Mouse (Mus musculus) limb, embryonic 11.5 days (tissue): ENCODE results near the gene Gm815. TPM values are rescaled to one million over a fixed set of nuclear protein-coding genes. Genes with fewer than 3 reads are reported as not detected.

ENCODE experiments used
- ATAC-seq: fragments of 200-750 bp; cut with Nextera tagmentation; 2 replicates; pipeline ENCODE4 v1.8.0; 2017; ENCODE audit warnings: low read depth; ENCODE audit not compliant: insufficient number of reproducible peaks, low FRiP score, low TSS enrichment
- DNase-seq: peaks from one replicate; pipeline ENCODE4 v3.0.0-alpha.2; 2015; ENCODE audit warnings: low spot score
- H3K27ac ChIP-seq: fragments of 300-500 bp; sonication (generic); replicated peaks from 2 replicates; pipeline ENCODE4 v1.5.1; 2014; ENCODE audit warnings: low read depth, mild to moderate bottlenecking, low read length
- H3K27me3 ChIP-seq: fragments of 300-500 bp; sonication (generic); 2 replicates; pipeline ENCODE4 v1.6.1; 2014; ENCODE audit warnings: mild to moderate bottlenecking, low read length, mixed read lengths; ENCODE audit not compliant: control insufficient read depth, insufficient read depth
- H3K36me3 ChIP-seq: fragments of 300-500 bp; sonication (generic); 2 replicates; pipeline ENCODE4 v1.6.1; 2014; ENCODE audit warnings: mild to moderate bottlenecking, low read length, moderate library complexity, mixed read lengths; ENCODE audit not compliant: control insufficient read depth, insufficient read depth
- H3K4me1 ChIP-seq: fragments of 300-500 bp; sonication (generic); 2 replicates; pipeline ENCODE4 v1.6.1; 2014; ENCODE audit warnings: low read length, mixed read lengths; ENCODE audit not compliant: control insufficient read depth, insufficient read depth
- H3K4me2 ChIP-seq: fragments of 300-500 bp; sonication (generic); 2 replicates; pipeline ENCODE4 v1.6.1; 2014; ENCODE audit warnings: low read depth, mild to moderate bottlenecking, moderate library complexity; ENCODE audit not compliant: severe bottlenecking
- H3K4me3 ChIP-seq: fragments of 300-500 bp; sonication (generic); 2 replicates; pipeline ENCODE4 v1.5.1; 2014; ENCODE audit warnings: low read depth, low read length
- H3K9ac ChIP-seq: fragments of 300-500 bp; sonication (generic); 2 replicates; pipeline ENCODE4 v1.6.1; 2014; ENCODE audit warnings: mild to moderate bottlenecking, low read length
- H3K9me3 ChIP-seq: fragments of 300-500 bp; sonication (generic); 2 replicates; pipeline ENCODE4 v1.6.1; 2016; ENCODE audit warnings: low read length; ENCODE audit not compliant: control insufficient read depth
- WGBS: fragments of 180-500 bp; shearing (Covaris S2); extraction: QIAGEN DNeasy Blood & Tissue Kit; methylation state at CpG from one replicate; pipeline ENCODE4 v1.1.7; 2014; 5-methylcytosine and 5-hydroxymethylcytosine counted together
- polyA plus RNA-seq: library from polyadenylated mRNA; unstranded; fragments of >200 nt; fragmentation: Nextera tagmentation; extraction: Ambion mirVana; gene quantifications from 2 replicates; pipeline ENCODE4 v1.2.1, GENCODE M21; 2014

The Gm815 gene
- polyA plus RNA-seq, 1 experiment from 2014 or later, result not detected

- 60% methylated on average over 8 of the region's 8 CpGs for WGBS
- H3K4me2 ChIP-seq, result no peak overlapping the region
- no peaks in the 10 kb centered on the region for H3K4me1 ChIP-seq
- H3K36me3 ChIP-seq, result no peaks in the 10 kb centered on the region
- DNase-seq (no peak), ATAC-seq (no peak)
- no peak overlapping the region for H3K9ac ChIP-seq
- no peak overlapping the region for H3K27ac ChIP-seq
- no peaks in the 10 kb centered on the region for H3K27me3 ChIP-seq
- H3K9me3 ChIP-seq, result no peaks in the 10 kb centered on the region
- no peak overlapping the region for H3K4me3 ChIP-seq
Measured at GRCm38 (mm10) chr19:26853701-26854282, 31.9 kb upstream of the Gm815 start.

GRCm38 (mm10) chr19:26854661-26855060 is 31.0 kb upstream of the Gm815 start:
- Histone ChIP-seq H3K27me3 (no peaks in the 10 kb centered on the region), H3K4me3 (no peak overlapping the region), H3K9ac (no peak overlapping the region), H3K4me1 (no peaks in the 10 kb centered on the region), H3K4me2 (no peak overlapping the region), H3K36me3 (no peaks in the 10 kb centered on the region), H3K27ac (no peak overlapping the region), H3K9me3 (no peaks in the 10 kb centered on the region)
- DNase-seq (no peak), ATAC-seq (no peak)
- 97% methylated on average over 4 of the region's 4 CpGs for WGBS

- H3K27ac ChIP-seq, result no peak overlapping the region
- H3K36me3 ChIP-seq, result no peaks in the 10 kb centered on the region
- ATAC-seq (no peak), DNase-seq (no peak)
- H3K9me3 ChIP-seq, result no peaks in the 10 kb centered on the region
- 88% methylated on average over 7 of the region's 7 CpGs for WGBS
- no peak overlapping the region for H3K4me3 ChIP-seq
- no peak overlapping the region for H3K4me2 ChIP-seq
- H3K9ac ChIP-seq, result no peak overlapping the region
- no peaks in the 10 kb centered on the region for H3K27me3 ChIP-seq
- no peaks in the 10 kb centered on the region for H3K4me1 ChIP-seq
Measured at GRCm38 (mm10) chr19:26855152-26855551, 30.5 kb upstream of the Gm815 start.

- Histone ChIP-seq H3K4me1 (no peaks in the 10 kb centered on the region), H3K27ac (no peak overlapping the region), H3K36me3 (no peaks in the 10 kb centered on the region), H3K4me3 (no peak overlapping the region), H3K4me2 (no peak overlapping the region), H3K27me3 (no peaks in the 10 kb centered on the region), H3K9me3 (no peaks in the 10 kb centered on the region), H3K9ac (no peak overlapping the region)
- ATAC-seq, result no peak
- 87% methylated on average over 12 of the region's 12 CpGs for WGBS
- no peak for DNase-seq
Measured at GRCm38 (mm10) chr19:26858427-26859194, 27.1 kb upstream of the Gm815 start.

- WGBS, result 84% methylated on average over 5 of the region's 5 CpGs
- no peak overlapping the region for H3K27ac ChIP-seq
- H3K4me2 ChIP-seq, result no peak overlapping the region
- no peaks in the 10 kb centered on the region for H3K9me3 ChIP-seq
- DNase-seq, result no peak
- no peak for ATAC-seq
- H3K27me3 ChIP-seq, result no peaks in the 10 kb centered on the region
- no peak overlapping the region for H3K9ac ChIP-seq
- H3K4me3 ChIP-seq, result no peak overlapping the region
- H3K4me1 ChIP-seq, result no peaks in the 10 kb centered on the region
- no peaks in the 10 kb centered on the region for H3K36me3 ChIP-seq
Measured at GRCm38 (mm10) chr19:26859195-26859570, 26.5 kb upstream of the Gm815 start.

- Histone ChIP-seq H3K36me3 (no peaks in the 10 kb centered on the region), H3K4me1 (0 out of 2 replicates have a peak, but pooled peaks cover 2% of the 10 kb centered on the region), H3K27ac (no peak overlapping the region), H3K27me3 (no peaks in the 10 kb centered on the region), H3K4me3 (no peak overlapping the region), H3K4me2 (no peak overlapping the region), H3K9ac (no peak overlapping the region), H3K9me3 (no peaks in the 10 kb centered on the region)
- ATAC-seq (no peak), DNase-seq (no peak)
- 66% methylated on average over 5 of the region's 5 CpGs for WGBS
Measured at GRCm38 (mm10) chr19:26863662-26864061, 22.0 kb upstream of the Gm815 start.

GRCm38 (mm10) chr19:26864975-26865690 is 20.5 kb upstream of the Gm815 start:
- no peak overlapping the region for H3K4me2 ChIP-seq
- H3K36me3 ChIP-seq, result no peaks in the 10 kb centered on the region
- H3K4me3 ChIP-seq, result no peak overlapping the region
- H3K9me3 ChIP-seq, result no peaks in the 10 kb centered on the region
- peaks cover 3% of the 10 kb centered on the region for H3K4me1 ChIP-seq
- H3K27ac ChIP-seq, result no peak overlapping the region
- ATAC-seq (no peak), DNase-seq (no peak)
- no peaks in the 10 kb centered on the region for H3K27me3 ChIP-seq
- H3K9ac ChIP-seq, result no peak overlapping the region
- 83% methylated on average over 15 of the region's 15 CpGs for WGBS

- ATAC-seq, result no peak; the same call in 1 of the 2 replicates
- Histone ChIP-seq H3K9me3 (no peaks in the 10 kb centered on the region), H3K27me3 (no peaks in the 10 kb centered on the region), H3K27ac (no peak overlapping the region), H3K36me3 (no peaks in the 10 kb centered on the region), H3K4me3 (no peak overlapping the region), H3K4me2 (no peak overlapping the region), H3K4me1 (peaks cover 6% of the 10 kb centered on the region), H3K9ac (no peak overlapping the region)
- 17% methylated on average over 7 of the region's 7 CpGs for WGBS
- DNase-seq, result peak; percentile 45
Measured at GRCm38 (mm10) chr19:26865736-26866135, 19.9 kb upstream of the Gm815 start.
